ENCODE assay signal across 8 mouse cellular contexts in the genomic region with DNA sequence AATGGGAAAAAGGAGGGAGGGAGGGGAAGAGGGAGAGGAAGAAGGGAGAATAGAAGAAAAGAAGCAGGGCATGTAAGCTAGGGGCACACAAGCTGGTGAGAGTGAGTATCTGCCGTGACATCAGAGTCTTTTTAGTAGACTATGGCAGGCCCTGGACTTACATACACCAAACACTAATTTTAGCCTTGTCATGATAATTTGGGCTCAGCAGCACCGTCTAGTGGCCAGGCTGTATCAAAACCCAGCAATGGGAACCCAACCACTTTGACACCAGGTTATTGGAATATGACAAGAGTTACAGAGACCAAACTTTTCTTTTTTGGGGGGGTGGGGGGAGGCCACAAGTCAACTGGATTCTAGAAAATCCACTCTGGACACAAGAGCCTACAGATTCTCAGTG. TPM values are rescaled to one million over a fixed set of nuclear protein-coding genes. Genes with fewer than 3 reads are reported as not detected.
DNase-seq lines count a peak whose midpoint lies in the region; ATAC-seq lines count a peak whose summit lies in the region.

No protein-coding gene starts in this region.

- H3K36me3 ChIP-seq in forebrain, embryonic 16.5 days (ENCODE audit: control insufficient read depth, insufficient read depth) = no peaks in the 10 kb centered on the region

- no peaks in the 10 kb centered on the region for H3K4me1 ChIP-seq in forebrain, embryonic 16.5 days (replicated peaks; ENCODE audit: control insufficient read depth, insufficient read depth, low read length)

- 32% methylated on average over 2 of the region's 2 CpGs for WGBS in forebrain, embryonic 16.5 days

- no peaks in the 10 kb centered on the region for H3K27me3 ChIP-seq in forebrain, embryonic 16.5 days (replicated peaks; ENCODE audit: control insufficient read depth, insufficient read depth, low read length)

- H3K9me3 ChIP-seq in forebrain, embryonic 16.5 days (ENCODE audit: control insufficient read depth, low read length) = no peaks in the 10 kb centered on the region

- no peak for ATAC-seq in CD4-positive, CD25-positive, alpha-beta regulatory T cell, adult 4 months
- ATAC-seq in megakaryocyte progenitor cell, adult 5-6 weeks (replicated peaks; ENCODE audit: poor library complexity) = peak; percentile 80
- no peak for ATAC-seq in forebrain, embryonic 16.5 days

- H3K9ac ChIP-seq in forebrain, embryonic 16.5 days (replicated peaks; ENCODE audit: low read depth, low read length) = no peak overlapping the region

- H3K4me2 ChIP-seq in forebrain, embryonic 16.5 days (ENCODE audit: low read length) = no peak overlapping the region

- no peak overlapping the region for H3K4me3 ChIP-seq in forebrain, embryonic 16.5 days (replicated peaks; ENCODE audit: low read length)

- peak; percentile 18 for DNase-seq in CD4-positive, CD25-positive, alpha-beta regulatory T cell, adult 2 months (ENCODE audit: low read depth, low spot score)
- DNase-seq in layer of hippocampus, adult 11-12 months (ENCODE audit: low spot score) = peak; percentile 13
- DNase-seq in layer of hippocampus, adult 9-11 months = no peak
- peak; percentile 29 for DNase-seq in NIH3T3 (ENCODE audit: low read depth)
- DNase-seq in gastrocnemius, postnatal 10 days = peak; percentile 53

- H3K27ac ChIP-seq in forebrain, embryonic 16.5 days (ENCODE audit: low read length) = no peak overlapping the region

RNA-seq across cellular contexts. Expression of a gene that starts 57.0 kb away (rescaled TPM):
- not detected for polyA plus RNA-seq in CD4-positive, CD25-positive, alpha-beta regulatory T cell, adult 4 months (2017; shearing (Covaris generic))
- 100 to 1,000 TPM; 357 to 408 TPM for total RNA-seq in gastrocnemius, postnatal 10 days (2021)
- total RNA-seq in megakaryocyte progenitor cell, adult 5-6 weeks (2015) = 0.66 TPM in 1 of 2 replicates, not detected in the other
- total RNA-seq in megakaryocyte progenitor cell, adult 5-6 weeks (2017) = not detected in 2 replicates
- polyA plus RNA-seq in forebrain, embryonic 16.5 days (2015; fragmentation: Nextera tagmentation; extraction: Ambion mirVana) = not detected in 2 replicates

Comparison
In these comparisons a context has a peak if more than half of its experiments do, and no peak if none do; other contexts are left out.
1. RNA of a gene that starts 57.0 kb away (total RNA-seq): 357 to 408 TPM in gastrocnemius, postnatal 10 days; 0.66 TPM in megakaryocyte progenitor cell, adult 5-6 weeks; every median in the first group is over 100 times any median in the second.